Mouse (Mus musculus) embryonic fibroblast, embryonic 13.5 days (primary cell): ENCODE measurements around the gene Krt87.

Experiments used
- CTCF ChIP-seq: IDR thresholded peaks from 2 replicates; pipeline ENCODE4 v1.5.1; 2011; ENCODE audit warnings: mild to moderate bottlenecking, control low read depth, low read length, moderate library complexity, borderline replicate concordance; ENCODE audit not compliant: insufficient read depth
- POLR2A ChIP-seq: IDR thresholded peaks from 2 replicates; pipeline ENCODE4 v1.6.1; 2011; ENCODE audit warnings: low read depth, mild to moderate bottlenecking, control low read depth, low read length, moderate library complexity

- TF ChIP-seq POLR2A (no peak), CTCF (no peak)
Observed at GRCm38 (mm10) chr15:101394908-101395307, 43.7 kb downstream of the Krt87 start.
